Mouse (Mus musculus): ENCODE measurements around the gene Trp53rka.
A peak's percentile ranks its signal among the peaks of the same experiment; 100 is the strongest.
"Not testable (repeated sequence)": the region's sequence is repeated elsewhere in the genome, so short reads cannot be mapped to it uniquely, and the experiment has no call there.

Trp53rka gene

GRCm38 (mm10) chr2:165492648-165493553, at the start of gene Trp53rka:
TSS of gene Trp53rka (minus strand) at chr2:165493324.
- peak; percentile 69 to 72 for DNase-seq (ENCODE audit: low spot score in 2 of 2)

GRCm38 (mm10) chr2:165540975-165541374, 47.9 kb upstream of the Trp53rka start:
- DNase-seq (ENCODE audit: low spot score in 2 of 2) = no peak

DNA sequence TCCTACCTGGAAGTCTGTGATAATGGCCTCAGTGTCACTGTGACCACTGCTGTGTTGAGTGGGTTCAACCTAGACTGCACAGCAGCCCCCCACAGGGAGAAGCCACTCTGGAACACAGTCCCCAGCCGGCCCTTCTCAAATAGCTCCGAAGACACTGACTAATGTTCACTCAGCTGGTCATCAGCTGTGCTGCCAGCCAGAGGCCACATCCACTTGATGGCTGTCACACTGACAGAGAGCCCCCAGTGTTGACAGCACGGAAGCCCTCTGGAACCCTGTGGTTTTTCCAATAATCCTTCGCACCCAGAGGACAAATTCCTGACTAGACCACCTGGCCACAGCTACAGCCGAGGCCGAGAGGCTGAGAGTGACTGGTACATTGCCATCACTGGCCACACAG, 40.7 kb upstream of the Trp53rka start:
- DNase-seq (ENCODE audit: low spot score in 2 of 2) = no peak

DNA sequence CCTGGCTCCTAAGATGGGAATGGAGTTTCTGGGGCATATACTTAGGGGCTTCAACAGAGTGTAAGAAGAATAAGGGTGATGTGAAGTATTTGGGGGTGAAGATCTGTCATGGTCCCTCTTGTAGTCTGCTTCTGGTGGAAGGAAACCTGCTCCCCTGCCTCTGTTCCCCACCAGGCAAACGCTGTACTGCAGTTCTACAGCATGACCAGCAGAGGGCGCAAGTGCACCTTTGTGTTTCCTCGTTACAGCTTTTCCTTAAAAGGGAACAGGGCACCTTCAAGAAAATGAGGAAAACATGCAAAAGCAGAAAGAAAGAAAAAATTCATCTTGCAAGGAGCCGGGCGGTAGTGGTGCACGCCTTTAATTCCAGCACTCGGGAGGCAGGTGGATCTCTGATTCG, 36.0 kb upstream of the Trp53rka start:
- peak in 1 of 2 experiments; percentile 58 for DNase-seq (ENCODE audit: low spot score in 2 of 2)

DNA sequence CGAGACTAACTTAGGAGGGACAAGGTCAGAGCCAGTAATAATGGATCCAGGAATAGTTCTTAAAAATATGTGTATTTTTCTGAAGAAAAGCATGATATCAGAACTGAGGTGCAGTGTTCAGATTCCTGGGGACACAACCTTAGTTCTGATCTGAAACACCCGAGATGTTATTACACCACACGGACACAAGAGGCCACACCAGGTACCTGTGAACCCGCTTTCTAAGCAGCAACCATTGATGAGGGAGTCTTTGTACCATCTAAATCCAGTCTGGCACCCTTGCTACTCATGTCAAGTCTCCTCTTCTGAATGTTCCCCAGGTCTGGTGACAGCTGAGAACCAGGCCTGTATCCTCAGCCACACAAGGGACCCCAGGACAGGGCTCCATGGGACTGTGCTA, 32.5 kb upstream of the Trp53rka start:
- DNase-seq (ENCODE audit: low spot score in 2 of 2) = no peak

- DNase-seq (ENCODE audit: low spot score in 2 of 2) = no peak
These were observed 22.1 kb upstream of the Trp53rka start for GRCm38 (mm10) chr2:165515178-165515728.

- no peak for DNase-seq (ENCODE audit: low spot score in 2 of 2)
These were observed 19.9 kb upstream of the Trp53rka start for GRCm38 (mm10) chr2:165512870-165513600.

GRCm38 (mm10) chr2:165512426-165512825, 19.3 kb upstream of the Trp53rka start:
- DNase-seq (ENCODE audit: low spot score in 2 of 2) = no peak

DNA sequence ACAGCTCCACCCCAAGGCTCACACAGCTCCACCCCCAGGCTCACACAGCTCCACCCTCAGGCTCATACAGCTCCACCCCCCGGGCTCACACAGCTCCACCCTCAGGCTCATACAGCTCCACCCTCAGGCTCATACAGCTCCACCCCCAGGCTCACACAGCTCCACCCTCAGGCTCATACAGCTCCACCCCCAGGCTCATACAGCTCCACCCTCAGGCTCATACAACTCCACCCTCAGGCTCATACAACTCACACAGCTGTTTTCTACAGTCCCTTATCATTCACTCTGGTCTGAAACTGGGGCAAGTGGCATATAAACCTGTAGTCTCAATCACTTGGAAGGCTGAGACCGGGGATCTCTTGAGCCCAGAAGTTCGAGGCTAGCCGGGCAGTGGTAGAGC, 18.4 kb upstream of the Trp53rka start:
- DNase-seq (ENCODE audit: low spot score in 2 of 2) = not testable (repeated sequence)

DNA sequence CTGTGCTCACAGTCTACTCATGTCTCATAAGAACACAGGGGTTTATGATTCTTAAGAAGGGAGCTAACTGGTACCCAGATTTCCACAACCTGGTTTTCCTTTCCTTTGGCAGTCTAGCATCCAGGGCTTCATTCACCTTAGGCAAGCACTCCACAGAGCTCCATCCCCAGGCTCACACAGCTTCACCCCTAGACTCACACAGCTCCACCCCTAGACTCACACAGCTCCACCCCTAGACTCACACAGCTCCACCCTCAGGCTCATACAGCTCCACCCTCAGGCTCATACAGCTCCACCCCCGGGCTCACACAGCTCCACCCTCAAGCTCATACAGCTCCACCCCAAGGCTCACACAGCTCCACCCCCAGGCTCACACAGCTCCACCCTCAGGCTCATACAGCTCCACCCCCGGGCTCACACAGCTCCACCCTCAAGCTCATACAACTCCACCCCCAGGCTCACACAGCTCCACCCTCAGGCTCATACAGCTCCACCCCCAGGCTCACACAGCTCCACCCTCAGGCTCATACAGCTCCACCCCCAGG, 17.9 kb upstream of the Trp53rka start:
- DNase-seq (ENCODE audit: low spot score in 2 of 2) = not testable (repeated sequence)

GRCm38 (mm10) chr2:165510466-165510865, 17.3 kb upstream of the Trp53rka start:
- DNase-seq (ENCODE audit: low spot score in 2 of 2) = no peak

GRCm38 (mm10) chr2:165509686-165510085, 16.6 kb upstream of the Trp53rka start:
- no peak for DNase-seq (ENCODE audit: low spot score in 2 of 2)

- no peak for DNase-seq (ENCODE audit: low spot score in 2 of 2)
These were observed 10.4 kb upstream of the Trp53rka start, which contains the start of gene Slc2a10 for GRCm38 (mm10) chr2:165503259-165504203. TSS of gene Slc2a10 (plus strand) at chr2:165503787.

DNA sequence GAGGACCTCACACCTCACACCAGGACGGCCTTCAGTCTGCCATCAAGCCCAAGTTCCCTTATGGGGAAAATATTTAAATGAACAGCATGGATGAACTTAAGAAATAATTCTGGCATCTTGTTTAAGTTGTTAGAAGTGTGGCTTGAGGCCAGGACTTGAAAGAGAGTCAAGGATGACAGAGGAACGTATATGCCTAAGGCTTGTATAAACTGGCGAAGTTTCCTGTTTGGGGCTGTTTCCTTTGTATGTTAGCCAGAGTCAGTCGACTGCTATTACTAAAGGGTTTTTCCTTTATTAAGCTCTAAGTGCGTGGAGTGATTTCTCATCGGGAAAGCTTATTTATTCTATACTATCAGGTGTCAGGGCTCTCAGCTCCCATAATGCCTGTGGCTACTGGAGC, 5.7 kb upstream of the Trp53rka start:
- no peak for DNase-seq (ENCODE audit: low spot score in 2 of 2)

- no peak for DNase-seq (ENCODE audit: low spot score in 2 of 2)
These were observed 4.7 kb upstream of the Trp53rka start for GRCm38 (mm10) chr2:165497706-165498275.

GRCm38 (mm10) chr2:165496251-165496650, 3.1 kb upstream of the Trp53rka start:
- peak in 1 of 2 experiments; percentile 55 for DNase-seq (ENCODE audit: low spot score in 2 of 2)

DNA sequence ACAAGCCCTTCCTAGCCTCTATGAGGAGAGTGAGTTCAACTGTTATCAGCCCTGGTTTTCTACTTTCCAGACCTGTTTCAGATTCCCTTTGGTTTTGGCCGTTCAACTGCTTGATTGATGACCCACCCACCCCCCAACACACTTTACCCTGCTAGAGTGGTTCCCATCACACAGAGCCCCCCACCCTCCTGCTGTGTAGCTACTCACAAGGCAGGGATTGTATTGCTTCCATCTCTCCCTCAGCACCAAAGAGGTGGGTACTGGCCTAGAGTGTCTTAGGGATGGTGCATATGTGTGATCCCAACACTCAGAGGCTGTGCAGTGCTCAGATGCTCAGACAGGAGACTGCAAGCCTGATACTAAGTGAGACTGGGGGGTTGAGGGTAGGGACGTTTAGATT, 1.4 kb upstream of the Trp53rka start:
- no peak for DNase-seq (ENCODE audit: low spot score in 2 of 2)

GRCm38 (mm10) chr2:165493587-165494210, 575 bp upstream of the Trp53rka start:
- peak; percentile 42 to 68 for DNase-seq (ENCODE audit: low spot score in 2 of 2)

DNA sequence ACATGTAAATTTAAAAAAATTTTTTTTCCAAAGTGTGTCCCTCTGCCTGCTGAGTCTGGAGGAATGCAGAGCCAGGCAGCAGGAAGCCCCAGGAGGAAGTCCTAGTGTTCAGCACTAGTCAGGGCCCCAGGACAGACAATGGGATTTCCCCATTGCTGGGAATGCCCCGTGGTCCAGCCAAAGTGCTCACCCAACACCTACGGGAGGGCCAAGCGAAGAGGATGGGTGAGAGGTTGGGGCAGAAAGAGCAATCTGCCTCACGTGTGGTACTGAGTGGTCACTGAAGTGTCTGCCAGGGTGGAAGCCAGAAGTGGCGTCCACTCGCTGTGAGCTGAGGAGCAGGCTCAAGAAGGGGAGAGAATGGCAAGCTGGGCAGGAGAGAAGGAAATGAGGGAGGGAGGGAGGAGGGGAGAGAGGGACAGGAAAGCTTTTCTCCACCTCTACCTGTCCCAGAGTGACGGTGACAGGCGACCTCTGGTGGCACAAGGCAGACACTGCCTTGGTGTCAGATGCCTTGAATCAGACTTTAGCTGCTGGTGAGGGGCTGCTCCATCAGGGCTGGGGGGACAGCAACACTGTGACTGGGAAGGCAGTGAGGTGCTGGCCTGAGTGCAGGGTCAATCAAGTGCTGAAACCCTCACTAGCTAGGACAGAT, 6.1 kb downstream of the Trp53rka start:
- DNase-seq (ENCODE audit: low spot score in 2 of 2) = peak; percentile 46 to 60

GRCm38 (mm10) chr2:165486401-165486800, 6.7 kb downstream of the Trp53rka start:
- no peak for DNase-seq (ENCODE audit: low spot score in 2 of 2)
